9 mouse cellular contexts compared by ENCODE assay signal in genomic region chr10:80671936-80672690, GRCm38 (mm10). TPM values are rescaled to one million over a fixed set of nuclear protein-coding genes. Genes with fewer than 3 reads are reported as not detected.
DNase-seq lines count a peak whose midpoint lies in the region; ATAC-seq and TF ChIP-seq lines count a peak whose summit lies in the region.
"Had no signal": no experiment of that assay in that cellular context is flagged by ENCODE, and none has a peak within 500 bp of the region (broad histone marks: within the 10 kb centered on the region; RNA-seq: fewer than 3 reads in every experiment).

No protein-coding gene starts in this region.

- H3K27me3 ChIP-seq in limb, embryonic 11.5 days (ENCODE audit: control insufficient read depth, insufficient read depth, low read length): no peaks in the 10 kb centered on the region
- H3K27me3 ChIP-seq in limb, embryonic 10.5 days (ENCODE audit: low read depth, poor library complexity, severe bottlenecking): no peaks in the 10 kb centered on the region
- no peaks in the 10 kb centered on the region; the same call in 1 of the 2 replicates for H3K27me3 ChIP-seq in G1E (ENCODE audit: insufficient read depth, low read length)

- H3K9ac ChIP-seq in limb, embryonic 11.5 days (ENCODE audit: low read length): no peak overlapping the region
- H3K9ac ChIP-seq: hindbrain, embryonic 14.5 days had no signal

- ATAC-seq in limb, embryonic 11.5 days (ENCODE audit: insufficient number of reproducible peaks, low FRiP score, low TSS enrichment, low read depth): no peak
- ATAC-seq in G1E (ENCODE audit: extremely low read depth, insufficient number of reproducible peaks, low FRiP score, poor library complexity, severe bottlenecking): no peak

- H3K9me3 ChIP-seq in limb, embryonic 11.5 days (ENCODE audit: control insufficient read depth, low read length): no peaks in the 10 kb centered on the region
- H3K9me3 ChIP-seq in limb, embryonic 10.5 days (replicated peaks): no peaks in the 10 kb centered on the region
- H3K9me3 ChIP-seq in G1E (replicated peaks): no peaks in the 10 kb centered on the region

- peak; percentile 66 to 74 for DNase-seq in heart, adult 18-20 months
- no peak for DNase-seq in heart, postnatal 36 days
- DNase-seq in limb, embryonic 11.5 days (ENCODE audit: low spot score): no peak
- no peak for DNase-seq in limb, embryonic 10.5 days (ENCODE audit: low spot score)
- DNase-seq in G1E (ENCODE audit: low spot score): no peak
- DNase-seq in urinary bladder, adult 18-20 months (ENCODE audit: low spot score in 2 of 2): no peak
- DNase-seq: left cerebral cortex, postnatal 4 days had no signal

- 0 out of 2 replicates have a peak overlapping the region, but pooled peaks have one; percentile 12 for H3K4me2 ChIP-seq in limb, embryonic 11.5 days (ENCODE audit: low read depth, severe bottlenecking)
- H3K4me2 ChIP-seq: hindbrain, embryonic 14.5 days had no signal

- peaks cover 17% of the 10 kb centered on the region for H3K4me1 ChIP-seq in limb, embryonic 11.5 days (ENCODE audit: control insufficient read depth, insufficient read depth, low read length)
- peaks cover 49% of the 10 kb centered on the region for H3K4me1 ChIP-seq in limb, embryonic 10.5 days
- H3K4me1 ChIP-seq in G1E (ENCODE audit: insufficient read depth, low read depth, low read length): peaks cover 90% of the 10 kb centered on the region
- H3K4me1 ChIP-seq in brown adipose tissue, adult 24 weeks (ENCODE audit: control insufficient read depth, insufficient read depth, insufficient read length, low read length): peaks cover 34% of the 10 kb centered on the region

- no peak overlapping the region for H3K27ac ChIP-seq in limb, embryonic 11.5 days (replicated peaks; ENCODE audit: low read depth, low read length)
- no peak overlapping the region for H3K27ac ChIP-seq in limb, embryonic 10.5 days
- H3K27ac ChIP-seq in brown adipose tissue, adult 24 weeks (replicated peaks; ENCODE audit: low read depth, low read length): peak overlapping the region; percentile 90
- H3K27ac ChIP-seq: hindbrain, embryonic 14.5 days had no signal

- TF ChIP-seq CTCF in G1E (IDR thresholded peaks at IDR 0.05; ENCODE audit: low read depth, low read length): no peak

- intact Hi-C loops in heart, postnatal 36 days (cut with DNase I): no loop called here

- peaks cover 52% of the 10 kb centered on the region for H3K36me3 ChIP-seq in limb, embryonic 11.5 days (ENCODE audit: control insufficient read depth, insufficient read depth, low read length)
- H3K36me3 ChIP-seq in limb, embryonic 10.5 days: peaks cover 76% of the 10 kb centered on the region
- H3K36me3 ChIP-seq in G1E (replicated peaks): peaks cover 80% of the 10 kb centered on the region

- H3K4me3 ChIP-seq in limb, embryonic 11.5 days (ENCODE audit: low read depth, low read length): no peak overlapping the region
- no peak overlapping the region for H3K4me3 ChIP-seq in limb, embryonic 10.5 days
- H3K4me3 ChIP-seq in G1E (ENCODE audit: low read depth, low read length): peak overlapping the region; percentile 36; the same call in 1 of the 2 replicates
- H3K4me3 ChIP-seq in brown adipose tissue, adult 24 weeks (ENCODE audit: insufficient read depth, low read depth, low read length): peak overlapping the region; percentile 78

- WGBS in limb, embryonic 11.5 days: 80% methylated on average over 11 of the region's 11 CpGs
- 83% methylated on average over 11 of the region's 11 CpGs for WGBS in limb, embryonic 10.5 days

RNA-seq across cellular contexts. Expression of gene Mknk2, which starts 5.8 kb away (rescaled TPM):
- 100 to 1,000 TPM; 185 to 204 TPM for total RNA-seq in heart, adult 18-20 months (2021)
- total RNA-seq in heart, postnatal 36 days (2021): 100 to 1,000 TPM; 223 to 233 TPM
- 95.3 and 98.5 TPM in 2 replicates for polyA plus RNA-seq in limb, embryonic 11.5 days (2014; fragmentation: Nextera tagmentation; extraction: Ambion mirVana)
- polyA plus RNA-seq in limb, embryonic 10.5 days (2016; fragmentation: Nextera tagmentation; extraction: Ambion mirVana): 137 and 153 TPM in 2 replicates
- total RNA-seq in G1E (2014; fragmentation: Nextera tagmentation): 127 and 140 TPM in 2 replicates
- total RNA-seq in G1E (2017): 70.4 and 72.2 TPM in 2 replicates
- 455 and 521 TPM in 2 replicates for polyA plus RNA-seq in G1E (2012)
- 313 and 519 TPM in 2 replicates for polyA plus RNA-seq in brown adipose tissue, adult 24 weeks (2012; ENCODE audit: insufficient read depth, insufficient read length, missing spikeins)

RNA-seq across cellular contexts. Expression of gene Btbd2, which starts 15.2 kb away (rescaled TPM):
- total RNA-seq in heart, adult 18-20 months (2021): 10 to 100 TPM; 43.2 to 46.1 TPM
- 10 to 100 TPM; 45.5 to 46.8 TPM for total RNA-seq in heart, postnatal 36 days (2021)
- polyA plus RNA-seq in limb, embryonic 11.5 days (2014; fragmentation: Nextera tagmentation; extraction: Ambion mirVana): 67.4 and 67.9 TPM in 2 replicates
- 84.9 and 98.6 TPM in 2 replicates for polyA plus RNA-seq in limb, embryonic 10.5 days (2016; fragmentation: Nextera tagmentation; extraction: Ambion mirVana)
- total RNA-seq in G1E (2014; fragmentation: Nextera tagmentation) (11.1 and 19.7 TPM in 2 replicates), G1E (2017) (17.9 and 19.2 TPM in 2 replicates)
- polyA plus RNA-seq in G1E (2012): 96.3 and 102 TPM in 2 replicates
- 20.6 and 33.9 TPM in 2 replicates for polyA plus RNA-seq in brown adipose tissue, adult 24 weeks (2012; ENCODE audit: insufficient read depth, insufficient read length, missing spikeins)

RNA-seq across cellular contexts. Expression of gene Mob3a, which starts 29.7 kb away (rescaled TPM):
- 1 to 10 TPM; 7.5 to 8.0 TPM for total RNA-seq in heart, adult 18-20 months (2021)
- total RNA-seq in heart, postnatal 36 days (2021): 1 to 10 TPM; 5.3 to 6.7 TPM
- 44.0 and 48.6 TPM in 2 replicates for polyA plus RNA-seq in limb, embryonic 11.5 days (2014; fragmentation: Nextera tagmentation; extraction: Ambion mirVana)
- 48.2 and 54.7 TPM in 2 replicates for polyA plus RNA-seq in limb, embryonic 10.5 days (2016; fragmentation: Nextera tagmentation; extraction: Ambion mirVana)
- total RNA-seq in G1E (2014; fragmentation: Nextera tagmentation) (44.4 and 52.8 TPM in 2 replicates), G1E (2017) (53.8 and 61.8 TPM in 2 replicates)
- 45.8 and 54.2 TPM in 2 replicates for polyA plus RNA-seq in G1E (2012)
- polyA plus RNA-seq in brown adipose tissue, adult 24 weeks (2012; ENCODE audit: insufficient read depth, insufficient read length, missing spikeins): 5.2 and 12.0 TPM in 2 replicates

RNA-seq across cellular contexts. Expression of gene Izumo4, which starts 29.9 kb away (rescaled TPM):
- total RNA-seq in heart, adult 18-20 months (2021): 1 to 10 TPM; 2.5 to 2.6 TPM
- total RNA-seq in heart, postnatal 36 days (2021): 1 to 10 TPM; 2.5 to 2.9 TPM
- 4.8 and 5.0 TPM in 2 replicates for polyA plus RNA-seq in limb, embryonic 11.5 days (2014; fragmentation: Nextera tagmentation; extraction: Ambion mirVana)
- polyA plus RNA-seq in limb, embryonic 10.5 days (2016; fragmentation: Nextera tagmentation; extraction: Ambion mirVana): 8.6 and 10.8 TPM in 2 replicates
- total RNA-seq in G1E (2014; fragmentation: Nextera tagmentation) (2.3 and 7.4 TPM in 2 replicates), G1E (2017) (5.9 and 10.3 TPM in 2 replicates)
- polyA plus RNA-seq in G1E (2012): 7.5 and 8.2 TPM in 2 replicates
- polyA plus RNA-seq in brown adipose tissue, adult 24 weeks (2012; ENCODE audit: insufficient read depth, insufficient read length, missing spikeins): 2.5 and 5.0 TPM in 2 replicates

RNA-seq across cellular contexts. Expression of gene Csnk1g2, which starts 49.5 kb away (rescaled TPM):
- total RNA-seq in heart, adult 18-20 months (2021): 100 to 1,000 TPM; 121 to 132 TPM
- 100 to 1,000 TPM; 111 to 119 TPM for total RNA-seq in heart, postnatal 36 days (2021)
- 126 and 152 TPM in 2 replicates for polyA plus RNA-seq in limb, embryonic 11.5 days (2014; fragmentation: Nextera tagmentation; extraction: Ambion mirVana)
- polyA plus RNA-seq in limb, embryonic 10.5 days (2016; fragmentation: Nextera tagmentation; extraction: Ambion mirVana): 237 and 255 TPM in 2 replicates
- total RNA-seq in G1E (2014; fragmentation: Nextera tagmentation) (91.3 and 110 TPM in 2 replicates), G1E (2017) (189 and 193 TPM in 2 replicates)
- polyA plus RNA-seq in G1E (2012): 470 and 513 TPM in 2 replicates
- 50.9 and 67.7 TPM in 2 replicates for polyA plus RNA-seq in brown adipose tissue, adult 24 weeks (2012; ENCODE audit: insufficient read depth, insufficient read length, missing spikeins)

Comparison
In these comparisons a context has a peak if more than half of its experiments do, and no peak if none do; other contexts are left out.
1. DNase-seq: peak in heart, adult 18-20 months (2 of 2); none in heart, postnatal 36 days (0 of 2), limb, embryonic 11.5 days (single experiment), limb, embryonic 10.5 days (single experiment), G1E (single experiment) and urinary bladder, adult 18-20 months (0 of 2).
2. H3K4me3 ChIP-seq: peak in G1E (single experiment) and brown adipose tissue, adult 24 weeks (single experiment); none in limb, embryonic 11.5 days (single experiment) and limb, embryonic 10.5 days (single experiment).